Mouse (Mus musculus) midbrain, embryonic 11.5 days (tissue): ENCODE measurements at regions not wholly inside any gene's neighbourhood (a gene's known extent, or its start where the extent isn't known, plus 50 kb on each side); places are given as distances from the start of the nearest gene placed in this dataset.
"Not testable (repeated sequence)": the region's sequence is repeated elsewhere in the genome, so short reads cannot be mapped to it uniquely, and the experiment has no call there.

Experiments used
- ATAC-seq: fragments of 200-750 bp; cut with Nextera tagmentation; 2 replicates; pipeline ENCODE4 v1.8.0; 2017; ENCODE audit warnings: moderate TSS enrichment, moderate library complexity; ENCODE audit not compliant: low FRiP score
- DNase-seq: peaks from one replicate; pipeline ENCODE4 v3.0.0; 2015; ENCODE audit warnings: low spot score; ENCODE audit errors: missing footprints
- H3K27ac ChIP-seq: fragments of 300-500 bp; sonication (generic); 2 replicates; pipeline ENCODE4 v1.5.1; 2014; ENCODE audit warnings: low read depth, low read length
- H3K27me3 ChIP-seq: fragments of 300-500 bp; sonication (generic); 2 replicates; pipeline ENCODE4 v1.6.1; 2014; ENCODE audit warnings: mild to moderate bottlenecking, low read length, moderate library complexity, mixed read lengths; ENCODE audit not compliant: control insufficient read depth, insufficient read depth
- H3K36me3 ChIP-seq: fragments of 300-500 bp; sonication (generic); 2 replicates; pipeline ENCODE4 v1.6.1; 2014; ENCODE audit warnings: mild to moderate bottlenecking, low read length, moderate library complexity, mixed read lengths; ENCODE audit not compliant: control insufficient read depth, insufficient read depth
- H3K4me1 ChIP-seq: fragments of 300-500 bp; sonication (generic); 2 replicates; pipeline ENCODE4 v1.6.1; 2014; ENCODE audit warnings: low read length; ENCODE audit not compliant: control insufficient read depth, insufficient read depth
- H3K4me2 ChIP-seq: fragments of 300-500 bp; sonication (generic); 2 replicates; pipeline ENCODE4 v1.6.1; 2014; ENCODE audit warnings: mild to moderate bottlenecking, moderate library complexity
- H3K4me3 ChIP-seq: fragments of 300-500 bp; sonication (generic); 2 replicates; pipeline ENCODE4 v1.5.1; 2014; ENCODE audit warnings: low read depth, low read length
- H3K9ac ChIP-seq: fragments of 300-500 bp; sonication (generic); 2 replicates; pipeline ENCODE4 v1.6.1; 2014; ENCODE audit warnings: low read length
- H3K9me3 ChIP-seq: fragments of 300-500 bp; sonication (generic); 2 replicates; pipeline ENCODE4 v1.6.1; 2016; ENCODE audit warnings: low read length; ENCODE audit not compliant: control insufficient read depth
- WGBS: fragments of 180-500 bp; shearing (Covaris S2); extraction: QIAGEN DNeasy Blood & Tissue Kit; methylation state at CpG from one replicate; pipeline ENCODE4 v1.1.7; 2014; 5-methylcytosine and 5-hydroxymethylcytosine counted together

GRCm38 (mm10) chr12:23325756-23326155 is 454.3 kb downstream of the Gm10330 start:
- not testable (repeated sequence) for H3K36me3 ChIP-seq, ATAC-seq, H3K4me1 ChIP-seq, H3K27ac ChIP-seq, H3K9ac ChIP-seq, H3K4me3 ChIP-seq, DNase-seq, H3K4me2 ChIP-seq, H3K27me3 ChIP-seq, H3K9me3 ChIP-seq
- WGBS: 25% methylated on average over 2 of the region's 2 CpGs

- 2% methylated on average over 20 of the region's 38 CpGs for WGBS
- H3K27ac ChIP-seq, H3K9me3 ChIP-seq, H3K4me1 ChIP-seq, H3K36me3 ChIP-seq, H3K27me3 ChIP-seq, H3K9ac ChIP-seq: not testable (repeated sequence)
- peak; percentile 83 for DNase-seq
- ATAC-seq: peak; percentile 40; the same call in 1 of the 2 replicates
- Histone ChIP-seq H3K4me2 (peak overlapping the region; percentile 32), H3K4me3 (peak overlapping the region; percentile 27)
Measured at GRCm38 (mm10) chr12:23315186-23315585, 464.9 kb downstream of the Gm10330 start.
